8 mouse cellular contexts compared by ENCODE assay signal in the genomic region with DNA sequence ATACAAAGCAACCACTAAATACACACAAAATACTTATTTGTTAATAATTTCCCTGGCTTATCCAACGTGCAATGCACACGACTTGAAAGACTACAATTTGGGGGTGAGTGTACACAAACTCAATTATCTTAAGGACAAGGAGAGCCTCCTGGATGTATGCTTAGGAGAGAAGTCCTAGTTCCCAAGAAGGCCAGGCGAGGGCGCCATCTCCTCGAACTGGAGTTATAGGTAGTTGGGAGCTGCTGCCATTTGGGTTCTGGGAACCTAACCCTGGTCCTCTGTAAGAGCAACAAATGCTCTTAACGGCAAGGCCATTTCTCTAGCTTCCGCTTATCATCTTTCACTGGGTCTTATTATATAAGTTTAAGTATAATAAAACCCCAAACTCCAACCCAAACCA. TPM values are rescaled to one million over a fixed set of nuclear protein-coding genes. Genes with fewer than 3 reads are reported as not detected.
DNase-seq lines count a peak whose midpoint lies in the region; ATAC-seq and TF ChIP-seq lines count a peak whose summit lies in the region.
"Had no signal": no experiment of that assay in that cellular context is flagged by ENCODE, and none has a peak within 500 bp of the region (broad histone marks: within the 10 kb centered on the region; RNA-seq: fewer than 3 reads in every experiment).

No protein-coding gene starts in this region.

- H3K4me1 ChIP-seq in kidney, adult 2 months (ENCODE audit: control insufficient read depth, insufficient read depth, low read length) = peaks cover 11% of the 10 kb centered on the region; the same call in 1 of the 2 replicates
- peaks cover 33% of the 10 kb centered on the region for H3K4me1 ChIP-seq in kidney, embryonic 16.5 days (ENCODE audit: insufficient read depth, low read length)
- peaks cover 3 to 4% of the 10 kb centered on the region in 2 experiments; a peak in 3 of 4 replicates for H3K4me1 ChIP-seq in ES-E14 (ENCODE audit: control insufficient read depth in 2 of 2, insufficient read depth in 2 of 2, low read length in 2 of 2, poor library complexity in 1 of 2)

- H3K27ac ChIP-seq in kidney, adult 2 months (ENCODE audit: insufficient read depth, low read depth, low read length) = no peak overlapping the region
- H3K27ac ChIP-seq in kidney, embryonic 16.5 days (ENCODE audit: low read length) = no peak overlapping the region
- H3K27ac ChIP-seq in ES-E14 (ENCODE audit: insufficient read depth, low read depth, low read length, poor library complexity, severe bottlenecking) = no peak overlapping the region
- H3K27ac ChIP-seq: limb, embryonic 13.5 days had no signal

- H3K79me2 ChIP-seq in C2C12 (ENCODE audit: control insufficient read depth, insufficient read depth) = peaks cover 34% of the 10 kb centered on the region

- no peak for ATAC-seq in kidney, embryonic 16.5 days (ENCODE audit: low FRiP score, low TSS enrichment)

- peak; percentile 37; the same call in 1 of the 2 replicates for TF ChIP-seq CTCF in kidney, adult 2 months (conservative IDR thresholded peaks at IDR 0.05; ENCODE audit: insufficient read depth, insufficient read length, low read depth, low read length)
- peak; percentile 4 for TF ChIP-seq CTCF in C2C12 (IDR thresholded peaks at IDR 0.05; ENCODE audit: control insufficient read depth, insufficient read depth, insufficient read length)

- no peak overlapping the region for H3K4me2 ChIP-seq in kidney, embryonic 16.5 days (replicated peaks; ENCODE audit: low read depth, low read length)

- in situ Hi-C loops in ES-E14 (cut with MboI; ENCODE audit: low sequenced_read_pairs in 2 of 2, unreplicated experiment in 2 of 2) = no loop called here

- no peaks in the 10 kb centered on the region for H3K36me3 ChIP-seq in kidney, adult 2 months (ENCODE audit: control insufficient read depth, insufficient read depth, low read length)
- H3K36me3 ChIP-seq in kidney, embryonic 16.5 days (ENCODE audit: insufficient read depth, low read length) = no peaks in the 10 kb centered on the region
- H3K36me3 ChIP-seq in C2C12 (ENCODE audit: control insufficient read depth, insufficient read depth) = no peaks in the 10 kb centered on the region
- H3K36me3 ChIP-seq in ES-E14 (ENCODE audit: control insufficient read depth, insufficient read depth, low read length, poor library complexity, severe bottlenecking) = no peaks in the 10 kb centered on the region
- H3K36me3 ChIP-seq: limb, embryonic 13.5 days had no signal

- no peak overlapping the region for H3K4me3 ChIP-seq in kidney, adult 2 months (ENCODE audit: insufficient read depth, low read depth, low read length)
- H3K4me3 ChIP-seq in kidney, embryonic 16.5 days (ENCODE audit: low read length) = no peak overlapping the region
- no peak overlapping the region for H3K4me3 ChIP-seq in C2C12 (ENCODE audit: insufficient read depth, poor library complexity, severe bottlenecking)
- no peak overlapping the region for H3K4me3 ChIP-seq in ES-E14 (ENCODE audit: insufficient read depth in 1 of 2, low read depth in 1 of 2, low read length in 2 of 2, poor library complexity in 1 of 2, severe bottlenecking in 1 of 2)

- H3K27me3 ChIP-seq in kidney, adult 2 months (replicated peaks; ENCODE audit: control insufficient read depth, insufficient read depth, low read length) = no peaks in the 10 kb centered on the region
- H3K27me3 ChIP-seq in kidney, embryonic 16.5 days (ENCODE audit: insufficient read depth, low read length) = no peaks in the 10 kb centered on the region
- H3K27me3 ChIP-seq in C2C12 (ENCODE audit: control insufficient read depth, insufficient read depth, insufficient read length) = no peaks in the 10 kb centered on the region
- H3K27me3 ChIP-seq: limb, embryonic 13.5 days had no signal

- 61% methylated on average over 7 of the region's 7 CpGs for whole genome bisulfite sequencing in kidney, adult 2 months
- WGBS in kidney, embryonic 16.5 days = 60% methylated on average over 7 of the region's 7 CpGs

- H3K9ac ChIP-seq in kidney, embryonic 16.5 days (replicated peaks; ENCODE audit: low read length) = no peak overlapping the region
- peak overlapping the region; percentile 36; the same call in 1 of the 2 replicates for H3K9ac ChIP-seq in ES-E14 (ENCODE audit: insufficient read depth, low read depth, low read length, poor library complexity, severe bottlenecking)

- H3ac ChIP-seq in C2C12 (ENCODE audit: control insufficient read depth, insufficient read length, low read depth) = no peak overlapping the region

- H3K9me3 ChIP-seq in kidney, embryonic 16.5 days (ENCODE audit: low read length) = no peaks in the 10 kb centered on the region
- no peaks in the 10 kb centered on the region for H3K9me3 ChIP-seq in ES-E14 (ENCODE audit: control insufficient read depth, insufficient read depth, low read depth, low read length)
- H3K9me3 ChIP-seq: limb, embryonic 13.5 days had no signal

- peaks cover 13% of the 10 kb centered on the region for H3K79me3 ChIP-seq in C2C12 (ENCODE audit: low read depth)

- TF ChIP-seq POLR2A in kidney, adult 2 months (IDR thresholded peaks at IDR 0.05; ENCODE audit: low read depth, low read length) = no peak

- no peak for DNase-seq in kidney, adult 2 months
- peak; percentile 80 for DNase-seq in ES-E14 (ENCODE audit: low read depth, low spot score)
- DNase-seq in cerebellum, postnatal 25 days = peak; percentile 41 to 64
- peak; percentile 17 to 46 for DNase-seq in natural killer cell, adult 2 months (ENCODE audit: low spot score in 2 of 2)
- DNase-seq in urinary bladder, postnatal 4 days (ENCODE audit: low spot score in 2 of 2) = no peak

TF ChIP-seq in C2C12, 6 proteins besides CTCF, POLR2A, EP300 and RAD21:
- TF ChIP-seq MYOD1 (IDR thresholded peaks at IDR 0.05; ENCODE audit: control insufficient read depth, insufficient read length, low read depth) (no peak), FOSL1 (IDR thresholded peaks at IDR 0.05; ENCODE audit: insufficient read depth, low read length, poor library complexity, severe bottlenecking) (no peak), USF1 (IDR thresholded peaks at IDR 0.05; ENCODE audit: low read depth) (no peak), MYOG (IDR thresholded peaks at IDR 0.05; ENCODE audit: control insufficient read depth, extremely low read depth, insufficient read length) (no peak), CEBPB (IDR thresholded peaks at IDR 0.05; ENCODE audit: low read depth) (no peak), MAX (IDR thresholded peaks at IDR 0.05) (no peak)

TF ChIP-seq in ES-E14, 5 proteins besides CTCF, POLR2A, EP300 and RAD21:
- TF ChIP-seq CHD2 (IDR thresholded peaks at IDR 0.05; ENCODE audit: low read depth, low read length) (no peak), MAFK (IDR thresholded peaks at IDR 0.05; ENCODE audit: insufficient read depth, low read depth, low read length) (no peak)

RNA-seq across cellular contexts. Expression of a gene that starts 1.2 kb away (rescaled TPM):
- polyA plus RNA-seq in kidney, adult 2 months (2012; rRNA removed) = 17.5 and 21.4 TPM in 2 replicates
- polyA plus RNA-seq in kidney, embryonic 16.5 days (2015; fragmentation: Nextera tagmentation; extraction: Ambion mirVana) = 23.1 and 23.3 TPM in 2 replicates
- polyA plus RNA-seq in C2C12 (2012; fragmentation: generic; extraction: Trizol) = 6.9 TPM
- 14.9 and 18.3 TPM in 2 replicates for total RNA-seq in ES-E14 (2012; rRNA removed)

RNA-seq across cellular contexts. Expression of a gene that starts 18.0 kb away (rescaled TPM):
- 0.06 and 0.30 TPM in 2 replicates for polyA plus RNA-seq in kidney, adult 2 months (2012; rRNA removed)
- 0.33 and 0.42 TPM in 2 replicates for polyA plus RNA-seq in kidney, embryonic 16.5 days (2015; fragmentation: Nextera tagmentation; extraction: Ambion mirVana)
- polyA plus RNA-seq in C2C12 (2012; fragmentation: generic; extraction: Trizol) = not detected
- total RNA-seq in ES-E14 (2012; rRNA removed) = not detected in 2 replicates

RNA-seq across cellular contexts. Expression of a gene that starts 56.2 kb away (rescaled TPM):
- polyA plus RNA-seq in kidney, adult 2 months (2012; rRNA removed) = 20.4 and 20.8 TPM in 2 replicates
- 48.5 and 49.7 TPM in 2 replicates for polyA plus RNA-seq in kidney, embryonic 16.5 days (2015; fragmentation: Nextera tagmentation; extraction: Ambion mirVana)
- polyA plus RNA-seq in C2C12 (2012; fragmentation: generic; extraction: Trizol) = 28.1 TPM
- total RNA-seq in ES-E14 (2012; rRNA removed) = 20.0 and 22.6 TPM in 2 replicates

RNA-seq across cellular contexts. Expression of a gene that starts 59.7 kb away (rescaled TPM):
- polyA plus RNA-seq in kidney, adult 2 months (2012; rRNA removed) = 1.4 and 1.5 TPM in 2 replicates
- polyA plus RNA-seq in kidney, embryonic 16.5 days (2015; fragmentation: Nextera tagmentation; extraction: Ambion mirVana) = 2.3 and 2.7 TPM in 2 replicates
- 0.96 TPM for polyA plus RNA-seq in C2C12 (2012; fragmentation: generic; extraction: Trizol)
- total RNA-seq in ES-E14 (2012; rRNA removed) = not detected in 2 replicates

Comparison
In these comparisons a context has a peak if more than half of its experiments do, and no peak if none do; other contexts are left out.
1. DNase-seq: peak in ES-E14 (single experiment), cerebellum, postnatal 25 days (2 of 2) and natural killer cell, adult 2 months (2 of 2); none in kidney, adult 2 months (single experiment) and urinary bladder, postnatal 4 days (0 of 2).